Mouse (Mus musculus) bone marrow macrophage, adult 2 months (primary cell): ENCODE measurements around the gene Cd47.

ENCODE experiments used
- CTCF ChIP-seq: IDR thresholded peaks from 2 replicates; pipeline ENCODE4 v1.5.1; 2012; ENCODE audit warnings: low read depth, mild to moderate bottlenecking, low read length, moderate library complexity
- POLR2A ChIP-seq: IDR thresholded peaks from 2 replicates; pipeline ENCODE4 v1.6.1; 2012; ENCODE audit warnings: mild to moderate bottlenecking, low read depth, low read length, borderline replicate concordance

- TF ChIP-seq CTCF, result no peak
- TF ChIP-seq POLR2A, result no peak
Observed at GRCm38 (mm10) chr16:49887811-49888564, 87.7 kb downstream of the Cd47 start.
